Mouse (Mus musculus): Measurements from ENCODE around the gene Rara.

- TF ChIP-seq POLR2A (IDR thresholded peaks at IDR 0.05; ENCODE audit: low read depth, low read length) (no peak), CTCF (IDR thresholded peaks at IDR 0.05; ENCODE audit: extremely low read depth, insufficient read depth, insufficient read length, insufficient replicate concordance) (no peak)
Measured at GRCm38 (mm10) chr11:98914196-98914595, 13.4 kb upstream of the Rara start.

Data from spleen, adult 2 months (tissue).